Mouse (Mus musculus): ENCODE data around the gene Ppdpf. TPM values are rescaled to one million over a fixed set of nuclear protein-coding genes. Genes with fewer than 3 reads are reported as not detected.
A peak's percentile ranks its signal among the peaks of the same experiment; 100 is the strongest.

Ppdpf gene
- polyA plus RNA-seq, 1 experiment from 2014 or later: 264 TPM

DNA sequence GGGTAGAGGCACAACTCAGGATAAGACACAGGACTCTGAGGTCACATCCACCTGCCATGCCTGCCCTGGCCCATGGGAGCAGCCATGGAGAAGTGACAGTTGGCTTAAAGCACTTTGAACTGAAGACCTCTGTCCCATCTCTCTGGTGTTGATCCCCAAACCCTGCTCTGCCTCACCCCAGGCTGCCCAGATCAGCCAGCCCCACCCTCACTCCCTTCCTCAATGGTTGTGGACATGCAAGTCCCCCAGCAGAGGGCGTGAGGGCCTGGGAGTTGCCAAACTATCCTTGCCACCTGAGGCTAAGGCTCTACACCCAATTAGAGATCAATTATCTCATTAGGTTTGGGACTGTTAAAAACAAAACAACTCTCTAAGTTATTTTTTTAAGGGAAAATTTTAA lies 33.2 kb upstream of the Ppdpf start:
- Histone ChIP-seq H3K4me2 (replicated peaks) (no peak overlapping the region), H3K9ac (no peak overlapping the region), H3K27ac (no peak overlapping the region), H3K9me3 (no peaks in the 10 kb centered on the region), H3K27me3 (replicated peaks) (peaks cover 78% of the 10 kb centered on the region), H3K4me3 (replicated peaks) (no peak overlapping the region), H3K4me1 (replicated peaks) (0 out of 2 replicates have a peak, but pooled peaks cover 2% of the 10 kb centered on the region), H3K36me3 (no peaks in the 10 kb centered on the region)
- 3% methylated on average over 1 of the region's 1 CpGs for WGBS
- ATAC-seq: no peak

DNA sequence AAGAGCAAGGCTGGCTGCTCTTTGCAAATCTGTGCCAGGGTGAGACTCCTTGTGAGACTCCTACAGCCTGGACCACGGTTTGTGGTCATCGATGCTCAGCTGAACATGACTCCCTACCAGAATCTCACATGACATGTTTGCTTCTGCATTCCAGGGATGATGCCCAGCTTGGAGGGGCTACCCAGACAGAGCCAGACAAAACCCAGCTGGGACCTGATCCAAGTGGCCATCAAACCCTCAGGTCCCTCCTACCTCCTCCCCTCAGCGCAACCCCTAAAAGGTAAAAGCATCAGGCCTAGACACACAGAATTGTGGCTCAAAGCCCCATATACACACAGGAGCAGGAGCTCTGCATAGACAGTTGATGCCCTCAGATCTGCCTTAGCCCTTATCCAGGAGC lies 32.7 kb upstream of the Ppdpf start:
- Histone ChIP-seq H3K4me2 (replicated peaks) (no peak overlapping the region), H3K4me1 (replicated peaks) (0 out of 2 replicates have a peak, but pooled peaks cover 2% of the 10 kb centered on the region), H3K27me3 (replicated peaks) (peaks cover 77% of the 10 kb centered on the region), H3K27ac (no peak overlapping the region), H3K9me3 (no peaks in the 10 kb centered on the region), H3K9ac (no peak overlapping the region), H3K4me3 (replicated peaks) (no peak overlapping the region), H3K36me3 (no peaks in the 10 kb centered on the region)
- WGBS: 90% methylated on average over 3 of the region's 3 CpGs
- ATAC-seq: no peak

DNA sequence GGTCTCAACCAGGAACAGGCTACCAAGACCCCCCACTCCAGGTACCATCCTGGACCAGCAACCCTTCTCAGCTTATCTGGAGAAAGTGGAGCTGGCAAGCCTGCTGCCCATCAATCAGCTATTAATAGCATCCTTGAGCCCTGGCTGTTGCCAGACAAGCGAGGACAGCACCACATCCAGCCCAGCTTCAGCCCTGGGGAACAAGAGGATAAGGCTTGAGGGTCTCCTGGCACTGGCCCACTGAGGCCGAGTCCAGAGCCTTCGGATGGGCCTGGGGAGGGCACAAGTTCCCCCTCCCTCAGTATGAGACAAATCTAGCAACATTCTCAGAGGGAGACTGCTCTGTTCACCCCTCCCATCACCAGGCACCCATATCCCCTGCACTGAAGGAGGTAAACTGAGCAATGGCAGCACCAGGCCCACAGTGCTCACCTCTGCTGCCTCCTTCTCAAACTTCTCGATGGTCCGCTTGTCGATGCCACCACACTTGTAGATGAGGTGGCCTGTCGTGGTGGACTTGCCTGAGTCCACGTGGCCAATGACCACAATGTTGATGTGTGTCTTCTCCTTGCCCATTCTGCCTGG lies 32.1 kb upstream of the Ppdpf start:
- no peak overlapping the region for H3K27ac ChIP-seq
- no peak overlapping the region for H3K4me2 ChIP-seq (replicated peaks)
- H3K9me3 ChIP-seq: no peaks in the 10 kb centered on the region
- ATAC-seq: no peak
- H3K9ac ChIP-seq: no peak overlapping the region
- H3K36me3 ChIP-seq: no peaks in the 10 kb centered on the region
- H3K4me3 ChIP-seq (replicated peaks): no peak overlapping the region
- peaks cover 71% of the 10 kb centered on the region for H3K27me3 ChIP-seq (replicated peaks)
- 0 out of 2 replicates have a peak, but pooled peaks cover 2% of the 10 kb centered on the region for H3K4me1 ChIP-seq (replicated peaks)
- 81% methylated on average over 8 of the region's 8 CpGs for WGBS

DNA sequence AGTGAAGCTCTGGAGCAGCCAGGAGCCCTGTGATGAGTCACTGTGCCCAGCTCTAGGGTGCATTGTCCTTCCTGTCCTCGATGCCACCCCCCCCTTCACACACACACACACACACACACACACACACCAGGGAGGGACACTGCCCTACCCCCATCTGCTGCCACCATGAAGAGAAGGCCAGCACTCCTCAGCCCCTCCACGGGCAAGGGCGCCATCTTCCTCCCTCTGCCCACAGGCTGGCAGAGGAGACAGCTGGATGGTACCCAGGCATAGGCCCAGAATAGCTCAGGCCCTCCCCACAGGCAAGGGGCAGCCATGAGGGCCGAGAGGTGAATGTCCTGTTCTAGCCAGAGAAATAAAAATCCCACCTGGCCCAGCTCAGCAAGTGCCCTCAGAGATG lies 31.2 kb upstream of the Ppdpf start:
- Histone ChIP-seq H3K27ac (no peak overlapping the region), H3K4me3 (replicated peaks) (no peak overlapping the region), H3K4me1 (replicated peaks) (0 out of 2 replicates have a peak, but pooled peaks cover 2% of the 10 kb centered on the region), H3K27me3 (replicated peaks) (peaks cover 63% of the 10 kb centered on the region), H3K9ac (no peak overlapping the region), H3K9me3 (no peaks in the 10 kb centered on the region), H3K36me3 (no peaks in the 10 kb centered on the region), H3K4me2 (replicated peaks) (no peak overlapping the region)
- no peak for ATAC-seq
- 67% methylated on average over 4 of the region's 4 CpGs for WGBS

DNA sequence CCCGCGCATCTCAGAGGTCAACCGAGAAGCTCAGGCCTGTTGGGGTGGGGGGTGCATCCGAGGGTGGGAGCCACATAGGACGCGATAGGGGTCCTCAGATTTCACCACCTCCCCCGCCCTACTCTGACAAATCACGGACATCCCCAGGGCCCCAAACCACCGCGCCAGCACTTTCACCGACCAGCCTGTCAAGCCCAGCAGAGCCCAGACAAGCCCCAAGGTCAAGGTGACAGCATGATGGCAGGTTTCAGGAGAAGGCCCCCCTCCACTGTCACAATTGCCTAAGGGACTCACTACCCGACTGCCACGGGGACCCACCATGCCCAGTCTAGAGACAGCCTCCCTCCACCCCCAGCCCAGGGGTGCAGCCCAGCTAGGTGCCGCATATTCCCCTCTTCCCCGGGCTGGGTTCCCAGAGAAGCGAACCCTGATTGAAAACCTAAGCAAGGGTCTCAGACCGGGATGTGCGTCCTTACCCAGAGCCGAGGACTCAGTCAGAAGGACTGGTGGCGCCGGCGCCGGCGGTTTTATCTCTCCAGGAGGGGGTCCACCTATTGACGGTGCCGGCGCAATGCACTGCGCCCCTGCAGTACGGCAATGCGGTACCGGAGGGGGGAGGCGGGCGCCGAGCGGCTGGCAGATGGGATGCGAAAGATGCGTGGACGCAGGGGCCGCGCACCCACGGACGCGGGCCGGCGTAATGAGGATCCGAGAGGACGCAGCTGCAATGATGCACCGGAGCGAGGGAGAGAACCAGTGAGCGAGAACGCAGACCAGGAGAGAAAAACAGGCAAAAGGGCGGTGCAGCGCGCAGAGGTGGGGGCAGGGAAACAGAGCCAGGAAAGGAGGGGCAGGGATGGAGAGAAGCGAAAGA lies 30.6 kb upstream of the Ppdpf start, which contains the start of gene Eef1a2:
Gene Eef1a2, minus strand, starts transcription at position 767 of the 874 bp plus-strand sequence.
- H3K36me3 ChIP-seq: no peaks in the 10 kb centered on the region
- H3K4me3 ChIP-seq (replicated peaks): peak within 1 kb of the TSS; percentile 19; the same call in 1 of the 2 replicates
- 0 out of 2 replicates have a peak, but pooled peaks cover 2% of the 10 kb centered on the region for H3K4me1 ChIP-seq (replicated peaks)
- H3K4me2 ChIP-seq (replicated peaks): peak within 1 kb of the TSS; percentile 38
- H3K27ac ChIP-seq: no peak within 1 kb of the TSS
- WGBS: 4% methylated on average over 55 of the region's 55 CpGs
- peaks cover 58% of the 10 kb centered on the region for H3K27me3 ChIP-seq (replicated peaks)
- no peak for ATAC-seq
- no peak within 1 kb of the TSS for H3K9ac ChIP-seq
- H3K9me3 ChIP-seq: no peaks in the 10 kb centered on the region

DNA sequence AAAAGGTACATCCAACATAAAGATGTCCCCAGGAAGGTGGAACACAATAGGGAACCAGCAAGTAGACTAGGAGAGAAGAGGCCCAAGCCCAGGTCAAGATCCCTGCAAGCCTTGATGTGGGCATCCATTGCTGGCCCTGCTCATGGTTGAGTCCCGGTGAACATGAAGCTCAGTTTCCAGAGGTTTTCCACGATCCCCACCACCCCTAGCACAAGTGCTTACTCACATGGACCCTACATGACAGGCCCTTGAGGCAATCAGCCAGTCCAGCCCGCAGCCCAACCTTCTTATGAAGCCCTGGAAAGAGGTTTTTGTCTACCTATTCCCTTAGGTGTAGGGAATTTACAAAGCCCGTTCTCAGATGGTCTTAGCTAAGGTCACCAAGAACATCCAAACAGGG lies 29.9 kb upstream of the Ppdpf start:
- no peaks in the 10 kb centered on the region for H3K36me3 ChIP-seq
- H3K9me3 ChIP-seq: no peaks in the 10 kb centered on the region
- 0 out of 2 replicates have a peak, but pooled peaks cover 2% of the 10 kb centered on the region for H3K4me1 ChIP-seq (replicated peaks)
- 72% methylated on average over 4 of the region's 4 CpGs for WGBS
- ATAC-seq: no peak
- H3K27ac ChIP-seq: no peak overlapping the region
- peaks cover 58% of the 10 kb centered on the region for H3K27me3 ChIP-seq (replicated peaks)
- H3K9ac ChIP-seq: no peak overlapping the region
- no peak overlapping the region for H3K4me2 ChIP-seq (replicated peaks)
- no peak overlapping the region for H3K4me3 ChIP-seq (replicated peaks)

DNA sequence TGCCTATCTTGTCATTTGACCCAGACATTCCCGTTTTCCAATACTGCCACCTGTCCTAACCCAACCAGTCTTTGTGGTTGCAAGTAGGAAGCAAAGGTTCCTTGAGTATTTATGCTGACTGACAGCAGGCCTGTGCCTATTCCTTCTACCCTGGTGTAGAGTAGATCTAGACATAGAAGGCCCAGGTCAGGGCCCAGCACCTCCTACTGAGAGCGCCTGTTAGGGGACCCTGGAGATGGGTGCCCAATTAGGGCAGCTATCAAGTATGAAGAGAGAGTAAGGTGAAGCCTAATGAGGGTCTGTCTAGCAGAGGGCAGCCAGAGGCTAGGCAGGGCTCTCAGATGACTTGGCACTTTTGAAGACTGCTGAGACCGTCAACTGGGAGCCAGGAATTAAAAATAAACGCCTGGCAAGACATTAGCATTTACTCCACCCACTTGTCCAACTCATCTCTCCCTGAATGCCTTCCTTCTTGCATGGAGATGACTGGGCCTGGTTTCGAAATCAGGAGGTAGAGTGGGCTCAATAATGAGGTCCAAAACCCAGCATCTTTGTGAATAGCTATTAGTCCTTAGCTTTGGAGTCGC lies 29.2 kb upstream of the Ppdpf start:
- WGBS: 75% methylated on average over 6 of the region's 6 CpGs
- no peak overlapping the region for H3K9ac ChIP-seq
- no peak overlapping the region for H3K4me2 ChIP-seq (replicated peaks)
- ATAC-seq: no peak
- no peaks in the 10 kb centered on the region for H3K36me3 ChIP-seq
- no peaks in the 10 kb centered on the region for H3K9me3 ChIP-seq
- 0 out of 2 replicates have a peak, but pooled peaks cover 2% of the 10 kb centered on the region for H3K4me1 ChIP-seq (replicated peaks)
- no peak overlapping the region for H3K27ac ChIP-seq
- no peak overlapping the region for H3K4me3 ChIP-seq (replicated peaks)
- peaks cover 55% of the 10 kb centered on the region for H3K27me3 ChIP-seq (replicated peaks)

DNA sequence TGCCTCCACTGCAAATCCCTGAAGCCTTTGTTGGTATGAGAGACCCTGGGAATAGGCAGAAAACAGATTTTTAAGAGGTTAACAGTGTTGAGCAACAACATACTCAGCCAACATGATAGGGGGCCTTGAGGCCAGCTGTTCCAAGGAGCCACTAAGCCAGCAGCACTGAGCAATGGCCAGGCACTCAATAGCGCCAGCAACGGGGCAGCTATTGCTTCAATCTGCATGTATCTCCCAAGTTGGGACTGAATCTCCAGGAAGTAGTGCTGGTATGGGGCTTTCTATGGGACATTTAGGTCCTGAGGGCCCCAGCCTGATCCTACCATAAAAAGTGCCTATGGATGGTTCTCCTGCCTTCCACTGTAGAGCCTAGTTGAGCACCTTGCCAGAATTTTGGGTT lies 28.6 kb upstream of the Ppdpf start:
- H3K4me2 ChIP-seq (replicated peaks): no peak overlapping the region
- H3K4me1 ChIP-seq (replicated peaks): 0 out of 2 replicates have a peak, but pooled peaks cover 2% of the 10 kb centered on the region
- ATAC-seq: no peak
- H3K9me3 ChIP-seq: no peaks in the 10 kb centered on the region
- WGBS: 76% methylated on average over 2 of the region's 2 CpGs
- no peaks in the 10 kb centered on the region for H3K36me3 ChIP-seq
- no peak overlapping the region for H3K4me3 ChIP-seq (replicated peaks)
- H3K9ac ChIP-seq: no peak overlapping the region
- H3K27ac ChIP-seq: no peak overlapping the region
- H3K27me3 ChIP-seq (replicated peaks): peaks cover 51% of the 10 kb centered on the region

DNA sequence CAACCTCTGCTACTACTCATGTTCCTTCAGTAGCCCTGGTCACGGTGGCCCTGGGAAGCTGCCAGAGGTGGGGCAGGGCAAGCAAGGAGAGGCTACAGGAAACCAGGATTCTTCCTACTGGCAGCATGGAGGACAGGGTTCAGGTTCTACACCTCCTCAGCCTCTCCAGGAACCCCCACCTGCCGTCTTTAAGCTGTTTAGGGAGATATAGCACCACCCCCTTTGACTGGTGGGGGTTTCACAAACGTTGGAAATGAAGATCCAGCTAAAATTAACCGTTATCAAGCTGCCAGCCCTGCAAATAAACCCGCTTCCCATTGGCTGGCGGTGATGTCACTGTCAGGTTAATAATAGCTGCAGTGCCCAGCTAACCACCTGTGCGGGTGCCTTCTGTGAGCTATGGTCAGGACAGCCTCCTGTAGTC lies 27.9 kb upstream of the Ppdpf start:
- no peak overlapping the region for H3K4me2 ChIP-seq (replicated peaks)
- no peaks in the 10 kb centered on the region for H3K9me3 ChIP-seq
- no peak overlapping the region for H3K4me3 ChIP-seq (replicated peaks)
- no peak overlapping the region for H3K9ac ChIP-seq
- ATAC-seq: no peak
- no peaks in the 10 kb centered on the region for H3K36me3 ChIP-seq
- 52% methylated on average over 7 of the region's 7 CpGs for WGBS
- H3K27me3 ChIP-seq (replicated peaks): peaks cover 51% of the 10 kb centered on the region
- no peak overlapping the region for H3K27ac ChIP-seq
- 0 out of 2 replicates have a peak, but pooled peaks cover 2% of the 10 kb centered on the region for H3K4me1 ChIP-seq (replicated peaks)

DNA sequence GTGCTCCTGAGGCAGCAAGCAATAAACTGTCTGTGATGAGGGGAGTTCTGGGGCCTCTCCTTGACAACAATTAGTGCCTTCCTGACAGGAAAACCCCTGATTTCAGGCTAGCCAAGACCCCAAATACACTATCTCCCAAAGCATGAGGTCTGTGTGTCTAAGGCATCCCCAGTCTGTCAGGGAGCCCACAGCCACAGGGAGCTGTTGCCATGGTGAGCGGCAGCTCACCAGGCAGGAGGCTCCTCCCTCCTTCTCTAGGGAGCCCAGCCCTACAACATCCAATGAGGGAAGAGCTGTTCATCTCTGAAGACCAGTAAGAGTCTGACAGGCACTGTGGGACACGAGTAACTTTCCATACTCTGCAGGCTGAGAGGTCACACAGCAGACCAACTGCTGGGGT lies 27.3 kb upstream of the Ppdpf start:
- H3K27me3 ChIP-seq (replicated peaks): peaks cover 44% of the 10 kb centered on the region
- no peak overlapping the region for H3K27ac ChIP-seq
- H3K4me3 ChIP-seq (replicated peaks): no peak overlapping the region
- no peak overlapping the region for H3K9ac ChIP-seq
- 0% methylated on average over 2 of the region's 2 CpGs for WGBS
- no peak overlapping the region for H3K4me2 ChIP-seq (replicated peaks)
- no peak for ATAC-seq
- H3K9me3 ChIP-seq: no peaks in the 10 kb centered on the region
- no peaks in the 10 kb centered on the region for H3K36me3 ChIP-seq
- 0 out of 2 replicates have a peak, but pooled peaks cover 2% of the 10 kb centered on the region for H3K4me1 ChIP-seq (replicated peaks)

DNA sequence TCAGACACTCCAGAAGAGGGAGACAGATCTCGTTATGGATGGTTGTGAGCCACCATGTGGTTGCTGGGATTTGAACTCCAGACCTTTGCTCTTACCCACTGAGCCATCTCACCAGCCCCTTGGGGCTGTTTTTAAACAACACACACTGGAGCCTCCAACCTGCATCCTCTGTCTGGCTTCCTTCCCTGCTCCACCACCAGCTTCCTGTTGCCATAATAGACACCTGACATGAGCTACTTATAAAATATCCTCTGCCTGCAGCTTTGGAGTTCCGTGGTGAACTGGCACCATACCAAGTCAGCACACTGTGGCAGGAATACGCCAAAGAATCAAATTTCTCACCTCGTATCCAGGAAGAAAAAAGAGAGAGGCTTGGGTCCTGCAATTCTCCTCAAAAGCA lies 26.2 kb upstream of the Ppdpf start:
- no peak overlapping the region for H3K27ac ChIP-seq
- H3K36me3 ChIP-seq: no peaks in the 10 kb centered on the region
- H3K4me1 ChIP-seq (replicated peaks): 0 out of 2 replicates have a peak, but pooled peaks cover 2% of the 10 kb centered on the region
- H3K4me2 ChIP-seq (replicated peaks): no peak overlapping the region
- no peak for ATAC-seq
- H3K9ac ChIP-seq: no peak overlapping the region
- H3K4me3 ChIP-seq (replicated peaks): no peak overlapping the region
- WGBS: 70% methylated on average over 4 of the region's 4 CpGs
- H3K27me3 ChIP-seq (replicated peaks): peaks cover 36% of the 10 kb centered on the region
- H3K9me3 ChIP-seq: no peaks in the 10 kb centered on the region

DNA sequence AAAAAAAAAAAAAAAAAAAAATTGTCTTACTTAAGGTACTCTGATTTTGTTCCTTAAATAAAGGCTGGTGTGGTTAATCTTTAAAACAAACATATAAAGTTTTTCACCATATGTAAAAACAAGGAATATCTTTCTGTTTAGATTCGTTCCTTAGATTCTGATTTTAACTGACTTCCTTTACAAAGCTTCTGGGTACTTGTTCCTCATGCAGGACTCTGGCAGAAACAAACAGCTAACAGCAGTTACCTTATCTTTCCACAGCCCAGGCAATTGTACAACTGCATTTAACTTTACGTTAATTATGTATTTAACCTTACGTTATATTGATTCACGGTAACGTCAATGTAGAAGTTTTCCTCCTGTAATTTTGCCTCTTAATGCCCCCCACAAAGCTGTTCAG lies 20.6 kb upstream of the Ppdpf start:
- Histone ChIP-seq H3K4me2 (replicated peaks) (no peak overlapping the region), H3K9me3 (no peaks in the 10 kb centered on the region)
- WGBS: 76% methylated on average over 5 of the region's 5 CpGs

More for the DNA sequence above, 20.6 kb upstream of the Ppdpf start:
- Histone ChIP-seq H3K36me3 (no peaks in the 10 kb centered on the region), H3K9ac (no peak overlapping the region), H3K4me1 (replicated peaks) (no peaks in the 10 kb centered on the region), H3K27me3 (replicated peaks) (0 out of 2 replicates have a peak, but pooled peaks cover 2% of the 10 kb centered on the region), H3K4me3 (replicated peaks) (no peak overlapping the region), H3K27ac (no peak overlapping the region)
- ATAC-seq: no peak

Data from intestine, embryonic 15.5 days (tissue).